Mouse (Mus musculus) liver, adult 2 months (tissue): Measurements from ENCODE around the gene Tanc1. TPM values are rescaled to one million over a fixed set of nuclear protein-coding genes. Genes with fewer than 3 reads are reported as not detected.
A peak's percentile ranks its signal among the peaks of the same experiment; 100 is the strongest.

Experiments
- DNase-seq: peaks from one replicate; pipeline ENCODE4 v3.0.0-alpha.2; 2011; ENCODE audit warnings: low read depth, low spot score; ENCODE audit errors: extremely low read depth
- H3K27ac ChIP-seq: fragments of 200-500 bp; replicated peaks from 2 replicates; pipeline ENCODE4 v1.5.1; 2012; ENCODE audit warnings: low read depth, mild to moderate bottlenecking, control low read depth, inconsistent platforms, low read length; ENCODE audit not compliant: insufficient read depth
- H3K27me3 ChIP-seq: fragments of 200-500 bp; 2 replicates; pipeline ENCODE4 v1.6.1; 2012; ENCODE audit warnings: mild to moderate bottlenecking, moderate library complexity, low read length, inconsistent platforms; ENCODE audit not compliant: control insufficient read depth, insufficient read depth
- H3K36me3 ChIP-seq: fragments of 200-500 bp; 2 replicates; pipeline ENCODE4 v1.6.1; 2012; ENCODE audit warnings: low read length, inconsistent platforms; ENCODE audit not compliant: control insufficient read depth, insufficient read depth
- H3K4me1 ChIP-seq: fragments of 200-500 bp; 2 replicates; pipeline ENCODE4 v1.6.1; 2011; ENCODE audit warnings: low read length; ENCODE audit not compliant: control insufficient read depth, insufficient read depth
- H3K4me3 ChIP-seq: fragments of 200-500 bp; 2 replicates; pipeline ENCODE4 v1.5.1; 2011; ENCODE audit warnings: low read depth, mild to moderate bottlenecking, control low read depth, low read length, moderate library complexity; ENCODE audit not compliant: insufficient read depth
- H3K79me2 ChIP-seq: fragments of 200-500 bp; 2 replicates; pipeline ENCODE4 v1.6.1; 2012; ENCODE audit warnings: inconsistent platforms, mild to moderate bottlenecking, low read length, moderate library complexity; ENCODE audit not compliant: control insufficient read depth, insufficient read depth
- H3K9ac ChIP-seq: fragments of 200-500 bp; 2 replicates; pipeline ENCODE4 v1.6.1; 2012; ENCODE audit warnings: low read depth, mild to moderate bottlenecking, control low read depth, inconsistent platforms, low read length
- CTCF ChIP-seq: fragments of 200-500 bp; IDR thresholded peaks from 2 replicates; pipeline ENCODE4 v1.5.1; 2011; ENCODE audit warnings: low read depth, low read length, control low read depth
- POLR2A ChIP-seq: fragments of 200-500 bp; IDR thresholded peaks from 2 replicates; pipeline ENCODE4 v1.6.1; 2011; ENCODE audit warnings: low read length, control low read depth; ENCODE audit not compliant: insufficient read depth; ENCODE audit errors: extremely low read depth
- WGBS: fragments of 180-500 bp; shearing (Covaris S2); methylation state at CpG from one replicate; pipeline ENCODE4 v1.1.7; 2018; 5-methylcytosine and 5-hydroxymethylcytosine counted together
- polyA plus RNA-seq: library from polyadenylated mRNA; depleted of rRNA; stranded (reverse); fragments of >200 nt; gene quantifications from 2 replicates; pipeline ENCODE4 v1.2.3, GENCODE M21; 2012
- total RNA-seq: library from RNA; depleted of rRNA; stranded (reverse); fragments of >200 nt; gene quantifications from 2 replicates; pipeline ENCODE4 v1.2.3, GENCODE M21; 2014

Gene Tanc1
- total and polyA plus RNA-seq, 2 experiments, result 2.7 to 5.0 TPM

- 0 out of 2 replicates have a peak, but pooled peaks cover 2% of the 10 kb centered on the region for H3K4me1 ChIP-seq
- no peak for DNase-seq
- WGBS, result 75% methylated on average over 12 of the region's 12 CpGs
- no peaks in the 10 kb centered on the region for H3K27me3 ChIP-seq
- H3K36me3 ChIP-seq, result peaks cover 5% of the 10 kb centered on the region
- no peak overlapping the region for H3K27ac ChIP-seq
- H3K9ac ChIP-seq, result no peak overlapping the region
- TF ChIP-seq POLR2A (no peak), CTCF (no peak)
- H3K4me3 ChIP-seq, result no peak overlapping the region
- H3K79me2 ChIP-seq, result no peaks in the 10 kb centered on the region
Measured at GRCm38 (mm10) chr2:59772261-59772683, 160.4 kb downstream of the Tanc1 start.

- H3K36me3 ChIP-seq, result peaks cover 5% of the 10 kb centered on the region
- no peaks in the 10 kb centered on the region for H3K27me3 ChIP-seq
- TF ChIP-seq POLR2A (no peak), CTCF (no peak)
- no peaks in the 10 kb centered on the region for H3K79me2 ChIP-seq
- H3K4me1 ChIP-seq, result no peaks in the 10 kb centered on the region
- H3K27ac ChIP-seq, result no peak overlapping the region
- no peak for DNase-seq
- no peak overlapping the region for H3K9ac ChIP-seq
- H3K4me3 ChIP-seq, result no peak overlapping the region
- WGBS, result 85% methylated on average over 6 of the region's 6 CpGs
Measured at GRCm38 (mm10) chr2:59774374-59774773, 162.5 kb downstream of the Tanc1 start.

- Histone ChIP-seq H3K27me3 (no peaks in the 10 kb centered on the region), H3K36me3 (peaks cover 5% of the 10 kb centered on the region), H3K4me3 (no peak overlapping the region), H3K4me1 (no peaks in the 10 kb centered on the region), H3K27ac (no peak overlapping the region), H3K9ac (no peak overlapping the region), H3K79me2 (no peaks in the 10 kb centered on the region)
- TF ChIP-seq POLR2A (no peak), CTCF (no peak)
- DNase-seq, result no peak
- WGBS, result 96% methylated on average over 5 of the region's 5 CpGs
Measured at GRCm38 (mm10) chr2:59775148-59775547, 163.3 kb downstream of the Tanc1 start.

- no peak for DNase-seq
- H3K27me3 ChIP-seq, result no peaks in the 10 kb centered on the region
- H3K27ac ChIP-seq, result no peak overlapping the region
- no peaks in the 10 kb centered on the region for H3K79me2 ChIP-seq
- no peaks in the 10 kb centered on the region for H3K4me1 ChIP-seq
- no peak for TF ChIP-seq CTCF
- TF ChIP-seq POLR2A, result no peak
- H3K9ac ChIP-seq, result no peak overlapping the region
- peaks cover 5% of the 10 kb centered on the region for H3K36me3 ChIP-seq
- 91% methylated on average over 6 of the region's 6 CpGs for WGBS
- no peak overlapping the region for H3K4me3 ChIP-seq
Measured at GRCm38 (mm10) chr2:59775820-59776219, 164.0 kb downstream of the Tanc1 start.

GRCm38 (mm10) chr2:59779355-59779754 is 167.5 kb downstream of the Tanc1 start:
- Histone ChIP-seq H3K79me2 (no peaks in the 10 kb centered on the region), H3K27ac (no peak overlapping the region), H3K27me3 (no peaks in the 10 kb centered on the region), H3K4me3 (no peak overlapping the region), H3K36me3 (no peaks in the 10 kb centered on the region), H3K4me1 (no peaks in the 10 kb centered on the region), H3K9ac (no peak overlapping the region)
- 56% methylated on average over 10 of the region's 10 CpGs for WGBS
- TF ChIP-seq POLR2A (no peak), CTCF (no peak)
- peak; percentile 31 for DNase-seq

GRCm38 (mm10) chr2:59780240-59780639 is 168.4 kb downstream of the Tanc1 start:
- H3K79me2 ChIP-seq, result no peaks in the 10 kb centered on the region
- H3K27ac ChIP-seq, result no peak overlapping the region
- no peak for DNase-seq
- WGBS, result 93% methylated on average over 5 of the region's 5 CpGs
- no peaks in the 10 kb centered on the region for H3K27me3 ChIP-seq
- H3K36me3 ChIP-seq, result peaks cover 1% of the 10 kb centered on the region; the same call in 1 of the 2 replicates
- H3K9ac ChIP-seq, result no peak overlapping the region
- H3K4me3 ChIP-seq, result no peak overlapping the region
- H3K4me1 ChIP-seq, result no peaks in the 10 kb centered on the region
- no peak for TF ChIP-seq POLR2A
- no peak for TF ChIP-seq CTCF
